Mouse (Mus musculus) limb, embryonic 13.5 days (tissue): ENCODE results near the gene Cav3. TPM values are rescaled to one million over a fixed set of nuclear protein-coding genes. Genes with fewer than 3 reads are reported as not detected.

Source experiments
- ATAC-seq: fragments of 200-750 bp; cut with Nextera tagmentation; 2 replicates; pipeline ENCODE4 v1.8.0; 2017; ENCODE audit warnings: low read depth, moderate number of reproducible peaks, moderate TSS enrichment; ENCODE audit not compliant: low FRiP score
- H3K27ac ChIP-seq: fragments of 300-500 bp; sonication (generic); 2 replicates; pipeline ENCODE4 v1.5.1; 2015; ENCODE audit warnings: inconsistent platforms, mild to moderate bottlenecking, moderate library complexity
- H3K27me3 ChIP-seq: fragments of 300-500 bp; sonication (generic); 2 replicates; pipeline ENCODE4 v1.6.1; 2015; ENCODE audit warnings: mild to moderate bottlenecking, inconsistent platforms
- H3K36me3 ChIP-seq: fragments of 300-500 bp; sonication (generic); 2 replicates; pipeline ENCODE4 v1.6.1; 2015; ENCODE audit warnings: inconsistent platforms, mild to moderate bottlenecking, moderate library complexity
- H3K4me1 ChIP-seq: fragments of 300-500 bp; sonication (generic); 2 replicates; pipeline ENCODE4 v1.6.1; 2015; ENCODE audit warnings: inconsistent platforms
- H3K4me2 ChIP-seq: fragments of 300-500 bp; sonication (generic); replicated peaks from 2 replicates; pipeline ENCODE4 v1.6.1; 2015; ENCODE audit warnings: inconsistent platforms, mild to moderate bottlenecking, moderate library complexity
- H3K4me3 ChIP-seq: fragments of 300-500 bp; sonication (generic); 2 replicates; pipeline ENCODE4 v1.5.1; 2015; ENCODE audit warnings: moderate library complexity, mild to moderate bottlenecking, inconsistent platforms
- H3K9ac ChIP-seq: fragments of 300-500 bp; sonication (generic); 2 replicates; pipeline ENCODE4 v1.6.1; 2015; ENCODE audit warnings: mild to moderate bottlenecking, inconsistent platforms
- H3K9me3 ChIP-seq: fragments of 300-500 bp; sonication (generic); 2 replicates; pipeline ENCODE4 v1.6.1; 2016; ENCODE audit warnings: inconsistent platforms
- WGBS: fragments of 180-500 bp; shearing (Covaris S2); methylation state at CpG from one replicate; pipeline ENCODE4 v1.1.7; 2015; 5-methylcytosine and 5-hydroxymethylcytosine counted together
- polyA plus RNA-seq: library from polyadenylated mRNA; unstranded; fragments of >200 nt; fragmentation: Nextera tagmentation; extraction: Ambion mirVana; gene quantifications from 2 replicates; pipeline ENCODE4 v1.2.1, GENCODE M21; 2015

Gene Cav3
- polyA plus RNA-seq, result 7.8 and 9.3 TPM in 2 replicates

- no peak within 1 kb of the TSS for H3K27ac ChIP-seq
- peak within 1 kb of the TSS; percentile 27; the same call in 1 of the 2 replicates for H3K4me2 ChIP-seq
- no peaks in the 10 kb centered on the region for H3K36me3 ChIP-seq
- peaks cover 8% of the 10 kb centered on the region for H3K4me1 ChIP-seq
- WGBS, result 36% methylated on average over 12 of the region's 12 CpGs
- ATAC-seq, result peak; percentile 89
- H3K4me3 ChIP-seq, result no peak within 1 kb of the TSS
- H3K9me3 ChIP-seq, result no peaks in the 10 kb centered on the region
- peak within 1 kb of the TSS; percentile 31; the same call in 1 of the 2 replicates for H3K9ac ChIP-seq
- no peaks in the 10 kb centered on the region for H3K27me3 ChIP-seq
These were observed at the start of gene Cav3 for GRCm38 (mm10) chr6:112459341-112459749. TSS of gene Cav3 (plus strand) at chr6:112459505.

GRCm38 (mm10) chr6:112419333-112419732 lies 40.0 kb upstream of the Cav3 start:
- Histone ChIP-seq H3K4me2 (no peak overlapping the region), H3K4me1 (no peaks in the 10 kb centered on the region), H3K36me3 (no peaks in the 10 kb centered on the region), H3K9ac (no peak overlapping the region), H3K4me3 (no peak overlapping the region), H3K9me3 (0 out of 2 replicates have a peak, but pooled peaks cover 10% of the 10 kb centered on the region), H3K27ac (no peak overlapping the region), H3K27me3 (no peaks in the 10 kb centered on the region)
- 80% methylated on average over 9 of the region's 9 CpGs for WGBS
- ATAC-seq, result no peak

GRCm38 (mm10) chr6:112420883-112421282 lies 38.4 kb upstream of the Cav3 start:
- WGBS, result 93% methylated on average over 1 of the region's 1 CpGs
- no peaks in the 10 kb centered on the region for H3K4me1 ChIP-seq
- ATAC-seq, result no peak
- no peak overlapping the region for H3K4me3 ChIP-seq
- no peaks in the 10 kb centered on the region for H3K36me3 ChIP-seq
- 0 out of 2 replicates have a peak, but pooled peaks cover 10% of the 10 kb centered on the region for H3K9me3 ChIP-seq
- no peak overlapping the region for H3K27ac ChIP-seq
- H3K27me3 ChIP-seq, result no peaks in the 10 kb centered on the region
- H3K9ac ChIP-seq, result no peak overlapping the region
- H3K4me2 ChIP-seq, result no peak overlapping the region

GRCm38 (mm10) chr6:112423746-112424501 lies 35.4 kb upstream of the Cav3 start:
- no peaks in the 10 kb centered on the region for H3K4me1 ChIP-seq
- H3K36me3 ChIP-seq, result no peaks in the 10 kb centered on the region
- H3K9me3 ChIP-seq, result 0 out of 2 replicates have a peak, but pooled peaks cover 10% of the 10 kb centered on the region
- no peak overlapping the region for H3K4me2 ChIP-seq
- WGBS, result 79% methylated on average over 8 of the region's 8 CpGs
- no peak for ATAC-seq
- no peak overlapping the region for H3K4me3 ChIP-seq
- H3K9ac ChIP-seq, result no peak overlapping the region
- no peaks in the 10 kb centered on the region for H3K27me3 ChIP-seq
- H3K27ac ChIP-seq, result no peak overlapping the region

- WGBS, result 74% methylated on average over 6 of the region's 6 CpGs
- no peak overlapping the region for H3K4me2 ChIP-seq
- H3K9me3 ChIP-seq, result 0 out of 2 replicates have a peak, but pooled peaks cover 10% of the 10 kb centered on the region
- H3K9ac ChIP-seq, result no peak overlapping the region
- ATAC-seq, result no peak
- no peaks in the 10 kb centered on the region for H3K4me1 ChIP-seq
- H3K27ac ChIP-seq, result no peak overlapping the region
- H3K36me3 ChIP-seq, result no peaks in the 10 kb centered on the region
- no peaks in the 10 kb centered on the region for H3K27me3 ChIP-seq
- H3K4me3 ChIP-seq, result no peak overlapping the region
These were observed 33.1 kb upstream of the Cav3 start for GRCm38 (mm10) chr6:112426018-112426732.

GRCm38 (mm10) chr6:112445675-112446074 lies 13.6 kb upstream of the Cav3 start:
- ATAC-seq, result no peak
- Histone ChIP-seq H3K27ac (no peak overlapping the region), H3K27me3 (no peaks in the 10 kb centered on the region), H3K4me3 (no peak overlapping the region), H3K9me3 (no peaks in the 10 kb centered on the region), H3K4me2 (no peak overlapping the region), H3K36me3 (no peaks in the 10 kb centered on the region), H3K9ac (no peak overlapping the region), H3K4me1 (no peaks in the 10 kb centered on the region)
- 84% methylated on average over 3 of the region's 3 CpGs for WGBS

GRCm38 (mm10) chr6:112461459-112461858 lies 2.2 kb downstream of the Cav3 start:
- H3K4me2 ChIP-seq, result no peak overlapping the region
- no peak for ATAC-seq
- no peaks in the 10 kb centered on the region for H3K27me3 ChIP-seq
- WGBS, result 83% methylated on average over 5 of the region's 5 CpGs
- H3K4me3 ChIP-seq, result no peak overlapping the region
- no peaks in the 10 kb centered on the region for H3K9me3 ChIP-seq
- no peak overlapping the region for H3K9ac ChIP-seq
- H3K27ac ChIP-seq, result no peak overlapping the region
- H3K36me3 ChIP-seq, result no peaks in the 10 kb centered on the region
- H3K4me1 ChIP-seq, result peaks cover 8% of the 10 kb centered on the region

- H3K27me3 ChIP-seq, result no peaks in the 10 kb centered on the region
- peaks cover 8% of the 10 kb centered on the region for H3K4me1 ChIP-seq
- H3K27ac ChIP-seq, result no peak overlapping the region
- H3K9me3 ChIP-seq, result no peaks in the 10 kb centered on the region
- no peak overlapping the region for H3K4me3 ChIP-seq
- no peak overlapping the region for H3K4me2 ChIP-seq
- ATAC-seq, result no peak
- no peaks in the 10 kb centered on the region for H3K36me3 ChIP-seq
- WGBS, result 76% methylated on average over 6 of the region's 6 CpGs
- no peak overlapping the region for H3K9ac ChIP-seq
These were observed 4.0 kb downstream of the Cav3 start for GRCm38 (mm10) chr6:112463331-112463730.

- H3K27me3 ChIP-seq, result no peaks in the 10 kb centered on the region
- H3K4me1 ChIP-seq, result no peaks in the 10 kb centered on the region
- H3K4me2 ChIP-seq, result no peak overlapping the region
- H3K27ac ChIP-seq, result no peak overlapping the region
- H3K9ac ChIP-seq, result no peak overlapping the region
- H3K4me3 ChIP-seq, result no peak overlapping the region
- WGBS, result 75% methylated on average over 3 of the region's 3 CpGs
- no peaks in the 10 kb centered on the region for H3K36me3 ChIP-seq
- ATAC-seq, result no peak
- H3K9me3 ChIP-seq, result no peaks in the 10 kb centered on the region
These were observed 6.1 kb downstream of the Cav3 start for GRCm38 (mm10) chr6:112465441-112465840.

- Histone ChIP-seq H3K4me2 (no peak overlapping the region), H3K9me3 (no peaks in the 10 kb centered on the region), H3K36me3 (no peaks in the 10 kb centered on the region), H3K27ac (no peak overlapping the region), H3K9ac (no peak overlapping the region), H3K27me3 (no peaks in the 10 kb centered on the region), H3K4me3 (no peak overlapping the region), H3K4me1 (no peaks in the 10 kb centered on the region)
- ATAC-seq, result no peak
These were observed 6.7 kb downstream of the Cav3 start for GRCm38 (mm10) chr6:112466001-112466400.

- H3K4me3 ChIP-seq, result no peak overlapping the region
- no peak overlapping the region for H3K27ac ChIP-seq
- H3K9ac ChIP-seq, result no peak overlapping the region
- no peaks in the 10 kb centered on the region for H3K9me3 ChIP-seq
- 82% methylated on average over 4 of the region's 4 CpGs for WGBS
- 0 out of 2 replicates have a peak, but pooled peaks cover 3% of the 10 kb centered on the region for H3K27me3 ChIP-seq
- no peak for ATAC-seq
- no peaks in the 10 kb centered on the region for H3K4me1 ChIP-seq
- no peak overlapping the region for H3K4me2 ChIP-seq
- H3K36me3 ChIP-seq, result no peaks in the 10 kb centered on the region
These were observed 12.3 kb downstream of the Cav3 start for GRCm38 (mm10) chr6:112471644-112472043.

- Histone ChIP-seq H3K36me3 (no peaks in the 10 kb centered on the region), H3K4me3 (no peak overlapping the region), H3K27ac (no peak overlapping the region), H3K9me3 (no peaks in the 10 kb centered on the region), H3K27me3 (peaks cover 18% of the 10 kb centered on the region), H3K4me1 (peaks cover 6% of the 10 kb centered on the region), H3K4me2 (0 out of 2 replicates have a peak overlapping the region, but pooled peaks have one; percentile 16), H3K9ac (no peak overlapping the region)
- WGBS, result 45% methylated on average over 13 of the region's 13 CpGs
- ATAC-seq, result 0 out of 2 replicates have a peak, but pooled peaks have one; percentile 9
These were observed 20.6 kb downstream of the Cav3 start for GRCm38 (mm10) chr6:112479861-112480260.
